Mouse (Mus musculus) heart, embryonic 10.5 days (tissue): ENCODE data around the gene Rhbdd2. TPM values are rescaled to one million over a fixed set of nuclear protein-coding genes. Genes with fewer than 3 reads are reported as not detected.
"Not testable (repeated sequence)": the region's sequence is repeated elsewhere in the genome, so short reads cannot be mapped to it uniquely, and the experiment has no call there.

Experiments used
- DNase-seq: peaks from one replicate; pipeline ENCODE4 v3.0.0-alpha.2; 2017; ENCODE audit warnings: low spot score
- H3K27ac ChIP-seq: fragments of 300-500 bp; sonication (generic); 2 replicates; pipeline ENCODE4 v1.5.1; 2016; ENCODE audit warnings: mild to moderate bottlenecking
- H3K27me3 ChIP-seq: fragments of 300-500 bp; sonication (generic); 2 replicates; pipeline ENCODE4 v1.6.1; 2016; ENCODE audit warnings: mild to moderate bottlenecking; ENCODE audit not compliant: poor library complexity, insufficient read depth, severe bottlenecking
- H3K36me3 ChIP-seq: fragments of 300-500 bp; sonication (generic); 2 replicates; pipeline ENCODE4 v1.6.1; 2016; ENCODE audit warnings: mild to moderate bottlenecking, moderate library complexity
- H3K4me1 ChIP-seq: fragments of 300-500 bp; sonication (generic); 2 replicates; pipeline ENCODE4 v1.6.1; 2016; ENCODE audit warnings: mild to moderate bottlenecking
- H3K4me3 ChIP-seq: fragments of 300-500 bp; sonication (generic); 2 replicates; pipeline ENCODE4 v1.5.1; 2016; ENCODE audit warnings: mild to moderate bottlenecking, moderate library complexity
- H3K9me3 ChIP-seq: fragments of 300-500 bp; sonication (generic); 2 replicates; pipeline ENCODE4 v1.6.1; 2016; ENCODE audit warnings: mild to moderate bottlenecking, moderate library complexity
- WGBS: fragments of 180-500 bp; shearing (Covaris S2); methylation state at CpG from one replicate; pipeline ENCODE4 v1.1.7; 2016; 5-methylcytosine and 5-hydroxymethylcytosine counted together
- polyA plus RNA-seq: library from polyadenylated mRNA; unstranded; fragments of >200 nt; fragmentation: Nextera tagmentation; extraction: Ambion mirVana; gene quantifications from 2 replicates; pipeline ENCODE4 v1.2.1, GENCODE M21; 2016

The Rhbdd2 gene
- 42.9 and 48.7 TPM in 2 replicates for polyA plus RNA-seq

- peak; percentile 97 for DNase-seq
- Histone ChIP-seq H3K27me3 (no peaks in the 10 kb centered on the region), H3K4me3 (peak within 1 kb of the TSS; percentile 95), H3K36me3 (peaks cover 24% of the 10 kb centered on the region), H3K27ac (peak within 1 kb of the TSS; percentile 96), H3K9me3 (no peaks in the 10 kb centered on the region), H3K4me1 (peaks cover 8% of the 10 kb centered on the region; the same call in 1 of the 2 replicates)
- WGBS: 12% methylated on average over 30 of the region's 30 CpGs
These were observed at the start of gene Rhbdd2 for GRCm38 (mm10) chr5:135632117-135632796. Gene Rhbdd2, plus strand, starts transcription at chr5:135632618.

DNA sequence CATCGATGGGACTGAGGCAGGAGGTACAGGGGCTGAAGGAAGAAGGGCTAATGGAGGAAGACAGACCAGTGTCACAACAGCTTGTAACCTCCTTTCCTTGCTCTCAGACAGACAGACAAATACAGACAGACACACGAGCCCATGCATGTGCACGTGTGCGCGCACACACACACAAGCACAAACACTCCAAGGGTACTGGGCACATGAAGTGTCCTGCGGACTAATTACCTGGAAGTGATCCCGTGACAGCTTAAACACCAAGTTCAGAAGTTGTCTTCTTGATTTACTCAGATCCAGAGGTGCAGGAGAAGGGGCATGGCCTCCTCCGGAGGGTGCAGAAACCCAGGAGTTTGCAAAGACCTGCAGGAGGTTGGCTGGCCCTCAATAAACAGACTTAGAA lies 46.7 kb upstream of the Rhbdd2 start:
- peak; percentile 53 for DNase-seq
- Histone ChIP-seq H3K36me3 (no peaks in the 10 kb centered on the region), H3K27me3 (no peaks in the 10 kb centered on the region), H3K4me3 (no peak overlapping the region), H3K4me1 (no peaks in the 10 kb centered on the region), H3K9me3 (0 out of 2 replicates have a peak, but pooled peaks cover 2% of the 10 kb centered on the region), H3K27ac (no peak overlapping the region)
- 82% methylated on average over 8 of the region's 8 CpGs for WGBS

DNA sequence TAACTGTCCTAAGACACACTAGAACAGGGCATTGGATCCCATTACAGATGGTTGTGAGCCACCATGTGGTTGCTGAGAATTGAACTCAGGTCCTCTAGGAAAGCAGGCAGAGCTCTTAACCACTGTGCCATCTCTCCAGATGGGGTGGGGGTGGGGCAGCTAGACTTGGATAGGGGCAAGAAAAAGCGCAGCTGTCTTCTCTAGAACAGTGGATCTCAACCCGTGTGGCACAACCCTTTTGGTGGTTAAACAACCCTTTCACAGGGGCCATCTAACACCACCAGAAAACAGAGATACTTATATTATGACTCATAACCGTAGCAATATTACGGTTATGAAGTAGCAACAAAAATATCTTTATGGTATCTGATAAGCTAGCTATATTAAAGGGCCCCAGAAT lies 44.7 kb upstream of the Rhbdd2 start:
- no peak for DNase-seq
- Histone ChIP-seq H3K4me3 (no peak overlapping the region), H3K27me3 (no peaks in the 10 kb centered on the region), H3K4me1 (no peaks in the 10 kb centered on the region), H3K36me3 (no peaks in the 10 kb centered on the region), H3K27ac (no peak overlapping the region), H3K9me3 (0 out of 2 replicates have a peak, but pooled peaks cover 2% of the 10 kb centered on the region)
- 81% methylated on average over 4 of the region's 4 CpGs for WGBS

- no peaks in the 10 kb centered on the region for H3K27me3 ChIP-seq
- no peak for DNase-seq
- WGBS: 73% methylated on average over 12 of the region's 12 CpGs
- no peak overlapping the region for H3K27ac ChIP-seq
- H3K36me3 ChIP-seq: no peaks in the 10 kb centered on the region
- no peak overlapping the region for H3K4me3 ChIP-seq
- no peaks in the 10 kb centered on the region for H3K4me1 ChIP-seq
- H3K9me3 ChIP-seq: 0 out of 2 replicates have a peak, but pooled peaks cover 2% of the 10 kb centered on the region
These were observed 42.2 kb upstream of the Rhbdd2 start for GRCm38 (mm10) chr5:135589996-135590784.

DNA sequence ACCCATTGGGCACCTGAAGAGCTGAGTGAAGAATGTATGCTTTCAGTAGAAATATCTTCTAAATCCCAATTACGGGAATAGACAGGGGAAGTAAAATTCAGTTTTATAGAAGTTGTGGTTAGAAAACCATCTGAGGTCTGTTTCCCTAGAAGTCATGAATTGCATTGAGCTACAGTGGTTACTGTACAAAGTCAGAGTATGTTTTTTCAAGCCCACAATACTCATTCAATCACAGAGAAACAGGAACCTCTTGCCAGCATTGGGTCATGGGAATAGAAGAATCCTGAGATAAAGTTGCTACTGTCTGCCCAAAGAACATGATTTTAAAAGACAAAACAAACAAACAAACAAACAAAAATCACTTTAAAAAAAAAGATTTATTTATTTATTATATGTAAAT lies 27.8 kb upstream of the Rhbdd2 start:
- WGBS: no CpG with 5 or more reads among the region's 1 CpGs
- not testable (repeated sequence) for DNase-seq

DNA sequence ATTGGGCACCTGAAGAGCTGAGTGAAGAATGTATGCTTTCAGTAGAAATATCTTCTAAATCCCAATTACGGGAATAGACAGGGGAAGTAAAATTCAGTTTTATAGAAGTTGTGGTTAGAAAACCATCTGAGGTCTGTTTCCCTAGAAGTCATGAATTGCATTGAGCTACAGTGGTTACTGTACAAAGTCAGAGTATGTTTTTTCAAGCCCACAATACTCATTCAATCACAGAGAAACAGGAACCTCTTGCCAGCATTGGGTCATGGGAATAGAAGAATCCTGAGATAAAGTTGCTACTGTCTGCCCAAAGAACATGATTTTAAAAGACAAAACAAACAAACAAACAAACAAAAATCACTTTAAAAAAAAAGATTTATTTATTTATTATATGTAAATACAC lies 25.7 kb upstream of the Rhbdd2 start:
- not testable (repeated sequence) for H3K4me1 ChIP-seq, H3K4me3 ChIP-seq, H3K36me3 ChIP-seq, H3K27me3 ChIP-seq, H3K27ac ChIP-seq, DNase-seq
- no CpG with 5 or more reads among the region's 1 CpGs for WGBS
- peaks cover 12% of the 10 kb centered on the region for H3K9me3 ChIP-seq

More for the DNA sequence above, 27.8 kb upstream of the Rhbdd2 start:
- H3K36me3 ChIP-seq, H3K27me3 ChIP-seq, H3K27ac ChIP-seq, H3K4me1 ChIP-seq, H3K4me3 ChIP-seq: not testable (repeated sequence)
- H3K9me3 ChIP-seq: peaks cover 12% of the 10 kb centered on the region

DNA sequence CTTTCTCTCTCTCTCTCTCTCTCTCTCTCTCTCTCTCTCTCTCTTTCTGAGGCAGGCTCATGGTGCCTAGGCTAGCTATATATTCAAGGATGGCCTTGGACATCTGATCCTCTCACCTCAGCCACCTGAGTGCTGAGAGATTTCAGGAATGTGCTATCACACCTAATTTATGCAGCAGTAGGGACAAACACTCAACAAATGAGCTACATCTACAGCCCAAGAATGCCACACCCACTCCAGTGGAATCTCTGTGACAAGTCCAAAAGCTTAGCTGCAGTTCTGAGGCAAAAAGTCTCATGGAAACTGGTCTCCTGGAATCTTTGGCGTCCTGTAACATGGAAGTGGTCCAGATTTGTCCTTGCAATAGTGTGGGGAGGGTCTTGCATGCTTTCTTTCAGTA lies 24.8 kb upstream of the Rhbdd2 start:
- H3K4me3 ChIP-seq: no peak overlapping the region
- 39% methylated on average over 1 of the region's 1 CpGs for WGBS

GRCm38 (mm10) chr5:135609794-135610193 lies 22.6 kb upstream of the Rhbdd2 start:
- Histone ChIP-seq H3K27me3 (no peaks in the 10 kb centered on the region; the same call in none of the 2 replicates), H3K4me3 (no peak overlapping the region), H3K36me3 (no peaks in the 10 kb centered on the region), H3K4me1 (no peaks in the 10 kb centered on the region), H3K9me3 (0 out of 2 replicates have a peak, but pooled peaks cover 5% of the 10 kb centered on the region), H3K27ac (no peak overlapping the region)
- DNase-seq: no peak
- 68% methylated on average over 4 of the region's 4 CpGs for WGBS

More for the DNA sequence above, 24.8 kb upstream of the Rhbdd2 start:
- H3K27ac ChIP-seq: no peak overlapping the region
- H3K36me3 ChIP-seq: no peaks in the 10 kb centered on the region
- no peak for DNase-seq
- H3K4me1 ChIP-seq: no peaks in the 10 kb centered on the region
- peaks cover 10% of the 10 kb centered on the region for H3K9me3 ChIP-seq
- no peaks in the 10 kb centered on the region for H3K27me3 ChIP-seq

DNA sequence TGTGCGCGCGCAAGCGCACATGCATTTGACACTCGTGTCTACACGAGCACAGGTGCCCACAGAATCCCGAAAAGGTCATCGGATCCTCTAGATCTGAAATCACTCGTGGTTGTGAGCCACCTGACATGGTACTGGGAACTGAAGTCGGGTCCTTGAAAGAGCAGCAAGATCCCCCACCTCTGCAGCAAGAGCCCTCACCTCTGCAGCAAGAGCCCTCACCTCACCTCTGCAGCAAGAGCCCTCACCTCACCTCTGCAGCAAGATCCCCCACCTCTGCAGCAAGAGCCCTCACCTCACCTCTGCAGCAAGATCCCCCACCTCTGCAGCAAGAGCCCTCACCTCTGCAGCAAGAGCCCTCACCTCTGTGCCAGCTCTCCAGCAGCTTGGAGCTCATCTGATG lies 12.7 kb upstream of the Rhbdd2 start:
- H3K4me1 ChIP-seq, H3K27me3 ChIP-seq, DNase-seq, H3K36me3 ChIP-seq, H3K4me3 ChIP-seq, H3K9me3 ChIP-seq, H3K27ac ChIP-seq: not testable (repeated sequence)
- 84% methylated on average over 10 of the region's 10 CpGs for WGBS

- H3K27ac ChIP-seq: no peak overlapping the region
- H3K9me3 ChIP-seq: no peaks in the 10 kb centered on the region
- no peaks in the 10 kb centered on the region for H3K36me3 ChIP-seq
- WGBS: 82% methylated on average over 9 of the region's 9 CpGs
- DNase-seq: no peak
- H3K4me1 ChIP-seq: no peaks in the 10 kb centered on the region
- no peak overlapping the region for H3K4me3 ChIP-seq
- no peaks in the 10 kb centered on the region for H3K27me3 ChIP-seq
These were observed 11.9 kb upstream of the Rhbdd2 start for GRCm38 (mm10) chr5:135620526-135620925.

DNA sequence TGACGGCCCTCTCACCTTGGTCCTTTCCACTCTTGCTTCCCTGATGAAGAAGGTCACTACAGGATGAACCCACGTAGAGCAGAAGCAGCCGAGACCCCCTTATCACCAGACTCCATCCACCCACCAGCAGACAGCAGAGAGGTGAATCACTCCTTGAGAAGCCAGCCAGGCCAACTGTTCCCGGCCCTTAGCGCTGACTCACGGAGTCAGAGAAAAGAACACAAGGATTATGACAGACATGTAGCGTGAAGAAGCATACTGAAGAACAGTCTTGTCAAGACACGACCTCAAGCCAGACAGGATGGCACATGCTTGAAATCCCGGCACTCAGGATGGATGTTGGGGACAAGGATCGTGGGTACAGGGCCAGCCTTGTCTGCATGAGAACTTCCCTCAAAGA lies 10.7 kb upstream of the Rhbdd2 start:
- H3K27me3 ChIP-seq: no peaks in the 10 kb centered on the region
- H3K4me1 ChIP-seq: no peaks in the 10 kb centered on the region
- WGBS: 72% methylated on average over 10 of the region's 10 CpGs
- H3K9me3 ChIP-seq: no peaks in the 10 kb centered on the region
- H3K4me3 ChIP-seq: no peak overlapping the region
- no peak overlapping the region for H3K27ac ChIP-seq
- DNase-seq: peak; percentile 38
- no peaks in the 10 kb centered on the region for H3K36me3 ChIP-seq

DNA sequence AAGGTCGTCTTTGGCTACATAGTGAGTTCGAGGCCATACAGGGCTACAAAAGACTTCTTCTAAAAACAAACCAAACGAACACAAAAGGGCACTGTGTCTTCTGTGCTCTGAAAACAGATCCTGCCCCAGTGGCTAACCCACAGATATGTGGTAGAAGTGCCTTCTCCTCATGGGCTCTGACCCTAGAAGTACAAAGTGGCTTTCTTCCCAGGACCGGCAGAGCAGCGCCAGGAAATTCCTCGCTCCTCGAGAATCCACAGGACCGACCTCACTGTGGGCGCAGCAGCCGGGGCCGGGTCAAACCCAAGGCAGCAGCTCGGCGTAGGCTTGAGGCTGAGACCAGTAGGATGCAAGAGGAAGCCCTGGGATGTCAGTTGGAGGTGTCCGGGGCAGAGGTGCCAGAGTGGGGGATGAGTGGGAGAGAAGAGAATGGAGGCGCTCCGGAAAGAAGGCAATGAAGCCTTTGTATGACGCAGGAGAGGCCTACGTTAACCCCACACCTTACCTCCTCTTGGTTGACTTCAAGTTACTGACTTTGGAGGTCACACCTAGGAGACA lies 9.3 kb upstream of the Rhbdd2 start:
- Histone ChIP-seq H3K36me3 (no peaks in the 10 kb centered on the region), H3K9me3 (no peaks in the 10 kb centered on the region), H3K4me1 (no peaks in the 10 kb centered on the region), H3K4me3 (no peak overlapping the region), H3K27ac (no peak overlapping the region), H3K27me3 (no peaks in the 10 kb centered on the region)
- DNase-seq: peak; percentile 71
- WGBS: 83% methylated on average over 18 of the region's 18 CpGs

DNA sequence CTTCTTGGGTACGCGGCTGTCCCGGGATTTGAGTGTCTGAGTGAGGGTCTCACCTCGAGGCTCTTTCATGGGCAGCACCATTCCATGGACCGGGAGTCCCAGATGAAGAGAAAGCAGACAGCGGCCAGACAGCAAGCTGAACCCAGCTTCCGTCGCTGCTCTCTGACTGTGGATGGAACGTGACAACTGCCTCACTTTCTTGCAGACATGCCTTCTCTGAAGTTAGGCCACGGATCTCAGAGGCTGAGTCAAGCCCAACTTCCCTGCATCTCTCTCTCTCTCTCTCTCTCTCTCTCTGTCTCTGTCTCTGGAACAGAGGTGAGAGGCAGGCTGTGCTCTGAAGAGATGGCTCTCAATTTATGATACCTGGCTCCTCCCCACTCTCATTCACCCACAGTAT lies 3.5 kb upstream of the Rhbdd2 start:
- Histone ChIP-seq H3K36me3 (no peaks in the 10 kb centered on the region), H3K4me1 (peaks cover 8% of the 10 kb centered on the region; the same call in 1 of the 2 replicates), H3K27me3 (no peaks in the 10 kb centered on the region), H3K4me3 (no peak overlapping the region), H3K27ac (no peak overlapping the region), H3K9me3 (no peaks in the 10 kb centered on the region)
- WGBS: 39% methylated on average over 10 of the region's 10 CpGs
- DNase-seq: no peak
